ENCODE assay signal across 8 mouse cellular contexts in the genomic region with DNA sequence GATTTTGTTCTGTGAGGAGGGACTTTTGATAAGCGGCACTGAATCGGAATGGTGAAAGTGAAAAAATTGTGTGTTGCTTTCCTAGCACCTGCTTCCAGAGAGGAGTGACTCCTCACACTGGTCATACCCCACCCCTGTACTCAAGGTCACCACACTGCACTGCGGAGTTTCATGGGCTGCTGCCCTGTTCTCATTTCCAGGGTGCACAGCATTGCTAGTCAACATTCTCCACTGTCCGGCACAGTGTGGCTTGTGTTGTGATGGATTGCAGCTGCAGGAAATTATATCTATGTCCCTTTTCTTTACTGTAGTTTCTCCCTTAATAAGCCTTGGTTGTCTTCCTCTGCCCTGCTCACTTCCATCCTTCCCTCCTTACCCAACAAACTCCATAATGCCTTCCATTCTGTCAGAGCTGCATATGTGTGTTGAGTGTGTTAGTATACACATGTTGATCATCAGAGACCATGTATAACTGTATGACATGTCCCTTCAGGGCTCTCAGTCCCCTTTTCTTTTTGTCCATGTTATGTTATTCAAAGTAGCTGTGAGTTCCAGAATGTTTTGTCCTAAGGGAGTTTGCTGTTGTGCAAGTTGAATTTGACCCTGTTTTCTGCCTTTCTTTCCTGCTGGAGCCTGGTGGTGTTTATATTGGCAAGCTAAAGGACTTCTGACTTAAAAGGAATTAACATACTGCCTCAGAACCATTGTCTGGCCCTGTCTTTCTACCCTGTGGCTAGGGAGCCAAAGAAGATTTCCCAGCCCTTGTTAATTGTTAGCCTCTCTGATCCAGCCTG. TPM values are rescaled to one million over a fixed set of nuclear protein-coding genes. Genes with fewer than 3 reads are reported as not detected.
DNase-seq lines count a peak whose midpoint lies in the region; ATAC-seq and TF ChIP-seq lines count a peak whose summit lies in the region.

No protein-coding gene starts in this region.

- TF ChIP-seq CTCF in lung, embryonic 14.5 days (IDR thresholded peaks at IDR 0.05; ENCODE audit: low read depth), result no peak
- TF ChIP-seq CTCF in lung, adult 2 months (IDR thresholded peaks at IDR 0.05; ENCODE audit: insufficient read depth, low read length), result no peak

- no peaks in the 10 kb centered on the region for H3K27me3 ChIP-seq in lung, embryonic 14.5 days (ENCODE audit: insufficient read depth, low read length)
- H3K27me3 ChIP-seq in heart, embryonic 13.5 days (replicated peaks), result no peaks in the 10 kb centered on the region

- DNase-seq in lung, embryonic 14.5 days, result peak; percentile 72
- no peak for DNase-seq in lung, adult 2 months
- peak; percentile 53 to 69 for DNase-seq in kidney, postnatal 36 days
- DNase-seq in skeletal muscle tissue, adult 2 months (ENCODE audit: low read depth, low spot score), result peak; percentile 55
- no peak for DNase-seq in cerebellum, postnatal 36 days
- DNase-seq in urinary bladder, postnatal 4 days (ENCODE audit: low spot score in 2 of 2), result no peak
- no peak for DNase-seq in natural killer cell, adult 2 months (ENCODE audit: low spot score in 2 of 2)

- H3K27ac ChIP-seq in lung, embryonic 14.5 days (ENCODE audit: low read depth), result peak overlapping the region; percentile 85
- peak overlapping the region; percentile 64 for H3K27ac ChIP-seq in heart, embryonic 13.5 days (replicated peaks)

- H3K9ac ChIP-seq in lung, embryonic 14.5 days, result no peak overlapping the region
- H3K9ac ChIP-seq in heart, embryonic 13.5 days, result no peak overlapping the region; the same call in 1 of the 2 replicates

- H3K4me1 ChIP-seq in lung, embryonic 14.5 days (ENCODE audit: insufficient read depth), result peaks cover 19% of the 10 kb centered on the region
- H3K4me1 ChIP-seq in lung, adult 2 months (ENCODE audit: control insufficient read depth, insufficient read depth, low read length), result peaks cover 52% of the 10 kb centered on the region
- H3K4me1 ChIP-seq in heart, embryonic 13.5 days, result peaks cover 56% of the 10 kb centered on the region

- TF ChIP-seq POLR2A in lung, adult 2 months (IDR thresholded peaks at IDR 0.05; ENCODE audit: borderline replicate concordance, extremely low read depth, low read depth, low read length), result no peak

- WGBS in lung, embryonic 14.5 days, result 38% methylated on average over 4 of the region's 4 CpGs
- WGBS in lung, adult 2 months, result 28% methylated on average over 4 of the region's 4 CpGs
- WGBS in heart, embryonic 13.5 days, result 63% methylated on average over 4 of the region's 4 CpGs

- peak overlapping the region; percentile 7; the same call in 1 of the 2 replicates for H3K4me2 ChIP-seq in lung, embryonic 14.5 days
- H3K4me2 ChIP-seq in heart, embryonic 13.5 days, result no peak overlapping the region

- no peaks in the 10 kb centered on the region for H3K9me3 ChIP-seq in lung, embryonic 14.5 days (ENCODE audit: low read depth, low read length)
- H3K9me3 ChIP-seq in heart, embryonic 13.5 days, result no peaks in the 10 kb centered on the region

- ATAC-seq in lung, embryonic 14.5 days (ENCODE audit: insufficient read depth), result peak; percentile 92
- no peak for ATAC-seq in heart, embryonic 13.5 days (ENCODE audit: extremely low read depth, insufficient number of reproducible peaks, low FRiP score, low TSS enrichment)

- no peaks in the 10 kb centered on the region for H3K36me3 ChIP-seq in lung, embryonic 14.5 days (ENCODE audit: insufficient read depth)
- no peaks in the 10 kb centered on the region for H3K36me3 ChIP-seq in heart, embryonic 13.5 days

- no peak overlapping the region for H3K4me3 ChIP-seq in lung, embryonic 14.5 days (ENCODE audit: low read depth, low read length)
- no peak overlapping the region for H3K4me3 ChIP-seq in lung, adult 2 months (replicated peaks; ENCODE audit: extremely low read depth, low read depth, low read length)
- H3K4me3 ChIP-seq in heart, embryonic 13.5 days, result no peak overlapping the region

RNA-seq across cellular contexts. Expression of a gene that starts 53.5 kb away (rescaled TPM):
- polyA plus RNA-seq in lung, embryonic 14.5 days (2014; fragmentation: Nextera tagmentation; extraction: Ambion mirVana), result 20.5 and 21.2 TPM in 2 replicates
- polyA plus RNA-seq in lung, adult 2 months (2012; rRNA removed), result 83.3 and 102 TPM in 2 replicates
- 13.6 and 14.3 TPM in 2 replicates for polyA plus RNA-seq in heart, embryonic 13.5 days (2015; fragmentation: Nextera tagmentation; extraction: Ambion mirVana)

Comparison
In these comparisons a context has a peak if more than half of its experiments do, and no peak if none do; other contexts are left out.
1. DNase-seq: peak in lung, embryonic 14.5 days (single experiment), kidney, postnatal 36 days (2 of 2) and skeletal muscle tissue, adult 2 months (single experiment); none in lung, adult 2 months (single experiment), cerebellum, postnatal 36 days (0 of 2), urinary bladder, postnatal 4 days (0 of 2) and natural killer cell, adult 2 months (0 of 2).